Comparison of ENCODE assay signal across 8 mouse cellular contexts in genomic region chr1:180332928-180333440, GRCm38 (mm10). TPM values are rescaled to one million over a fixed set of nuclear protein-coding genes. Genes with fewer than 3 reads are reported as not detected.
DNase-seq lines count a peak whose midpoint lies in the region; ATAC-seq and TF ChIP-seq lines count a peak whose summit lies in the region.

No protein-coding gene starts in this region.

- peaks cover 38% of the 10 kb centered on the region for H3K36me3 ChIP-seq in limb, embryonic 13.5 days
- H3K36me3 ChIP-seq in stomach, embryonic 15.5 days, result 0 out of 2 replicates have a peak, but pooled peaks cover 2% of the 10 kb centered on the region

- TF ChIP-seq CTCF in gastrocnemius, adult 2 months (IDR thresholded peaks at IDR 0.05), result no peak

- intact Hi-C loops in gastrocnemius, adult 2 months (cut with DNase I), result loop anchor here (5.0 kb wide), 2 partner anchors 54 to 74 kb away; no protein-coding TSS in a partner anchor

- no peak for DNase-seq in gastrocnemius, adult 2 months
- no peak for DNase-seq in gastrocnemius, adult 18-20 months (ENCODE audit: low spot score)
- peak; percentile 8 for DNase-seq in retina, embryonic 14.5 days (ENCODE audit: low spot score)
- DNase-seq in retina, postnatal 1 day, result no peak
- no peak for DNase-seq in layer of hippocampus, adult 11-12 months (ENCODE audit: low spot score)

- H3K9me3 ChIP-seq in limb, embryonic 13.5 days, result no peaks in the 10 kb centered on the region
- no peaks in the 10 kb centered on the region for H3K9me3 ChIP-seq in stomach, embryonic 15.5 days

- H3K27ac ChIP-seq in gastrocnemius, adult 2 months, result peak overlapping the region; percentile 95
- no peak overlapping the region for H3K27ac ChIP-seq in limb, embryonic 13.5 days
- H3K27ac ChIP-seq in stomach, embryonic 15.5 days, result no peak overlapping the region

- no peak for ATAC-seq in limb, embryonic 13.5 days (ENCODE audit: low FRiP score, low read depth)
- ATAC-seq in stomach, embryonic 15.5 days (ENCODE audit: insufficient read depth, low FRiP score, low read depth), result no peak
- no peak for ATAC-seq in activated CD4-positive, CD25-positive, alpha-beta regulatory T cell, adult 4 months

- peaks cover 3% of the 10 kb centered on the region; the same call in 1 of the 2 replicates for H3K27me3 ChIP-seq in limb, embryonic 13.5 days
- no peaks in the 10 kb centered on the region for H3K27me3 ChIP-seq in stomach, embryonic 15.5 days (replicated peaks)

- peaks cover 72% of the 10 kb centered on the region for H3K4me1 ChIP-seq in limb, embryonic 13.5 days
- H3K4me1 ChIP-seq in stomach, embryonic 15.5 days, result peaks cover 44% of the 10 kb centered on the region

- peak overlapping the region; percentile 91 for H3K4me3 ChIP-seq in gastrocnemius, adult 2 months
- peak overlapping the region; percentile 85 for H3K4me3 ChIP-seq in limb, embryonic 13.5 days
- peak overlapping the region; percentile 78 for H3K4me3 ChIP-seq in stomach, embryonic 15.5 days (replicated peaks)

- H3K4me2 ChIP-seq in limb, embryonic 13.5 days (replicated peaks), result peak overlapping the region; percentile 100
- H3K4me2 ChIP-seq in stomach, embryonic 15.5 days, result peak overlapping the region; percentile 97

- peak overlapping the region; percentile 95 for H3K9ac ChIP-seq in limb, embryonic 13.5 days
- no peak overlapping the region for H3K9ac ChIP-seq in stomach, embryonic 15.5 days

- 38% methylated on average over 14 of the region's 14 CpGs for WGBS in limb, embryonic 13.5 days
- WGBS in stomach, embryonic 15.5 days, result 63% methylated on average over 14 of the region's 14 CpGs

RNA-seq across cellular contexts. Expression of gene Itpkb, which starts 2.7 kb away (rescaled TPM):
- total RNA-seq in gastrocnemius, adult 2 months (2021), result 10 to 100 TPM; 14.7 to 22.7 TPM
- 10 to 100 TPM; 11.3 to 21.8 TPM for total RNA-seq in gastrocnemius, adult 18-20 months (2021)
- 9.5 and 10.1 TPM in 2 replicates for polyA plus RNA-seq in limb, embryonic 13.5 days (2015; fragmentation: Nextera tagmentation; extraction: Ambion mirVana)
- 8.9 and 9.4 TPM in 2 replicates for polyA plus RNA-seq in stomach, embryonic 15.5 days (2015; fragmentation: Nextera tagmentation; extraction: Ambion mirVana)
- 10 to 100 TPM; 29.8 to 38.2 TPM for polyA plus RNA-seq in activated CD4-positive, CD25-positive, alpha-beta regulatory T cell, adult 4 months (2017; shearing (Covaris generic))
